Mouse (Mus musculus) left cerebral cortex, postnatal 4 days (tissue): Measurements from ENCODE around the gene Tbc1d22b. TPM values are rescaled to one million over a fixed set of nuclear protein-coding genes. Genes with fewer than 3 reads are reported as not detected.
"Not testable (repeated sequence)": the region's sequence is repeated elsewhere in the genome, so short reads cannot be mapped to it uniquely, and the experiment has no call there.

ENCODE experiments used
- DNase-seq: peaks from one replicate; pipeline ENCODE4 v3.0.0-alpha.2; 2022
- intact Hi-C: fragments of 180-260 bp; cut with DNase I; formaldehyde crosslinking; loops from one replicate; pipeline ENCODE4 v1.15.1; 2025
- total RNA-seq, 2 experiments: library from RNA; stranded (reverse); gene quantifications; 2 replicates each; pipeline ENCODE4 v1.2.3; 2021

Tbc1d22b gene
- total RNA-seq, 2 experiments from 2014 or later: 45.0 to 46.2 TPM

DNA sequence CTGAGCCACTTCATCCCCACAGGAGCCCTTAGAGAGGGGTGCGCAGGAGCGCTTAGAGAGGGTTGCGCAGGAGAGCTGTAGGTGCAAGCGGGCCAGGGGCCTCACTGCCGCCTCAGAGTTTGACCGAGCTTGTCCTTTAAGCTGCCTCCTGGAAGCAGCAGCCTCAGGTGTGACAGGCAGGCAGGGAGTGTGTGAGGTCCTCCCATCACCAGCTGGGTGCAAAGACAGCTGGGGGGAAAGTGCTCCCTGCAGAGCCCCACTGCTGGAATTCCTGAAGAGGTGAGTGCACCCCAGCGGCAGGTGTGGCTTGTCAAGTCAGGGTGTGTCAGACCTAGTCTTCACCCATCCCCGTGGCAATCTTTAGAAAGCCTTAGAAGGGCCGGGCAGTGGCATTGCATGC, 37.3 kb downstream of the Tbc1d22b start:
- intact Hi-C loops: no loop called here
- no peak for DNase-seq

DNA sequence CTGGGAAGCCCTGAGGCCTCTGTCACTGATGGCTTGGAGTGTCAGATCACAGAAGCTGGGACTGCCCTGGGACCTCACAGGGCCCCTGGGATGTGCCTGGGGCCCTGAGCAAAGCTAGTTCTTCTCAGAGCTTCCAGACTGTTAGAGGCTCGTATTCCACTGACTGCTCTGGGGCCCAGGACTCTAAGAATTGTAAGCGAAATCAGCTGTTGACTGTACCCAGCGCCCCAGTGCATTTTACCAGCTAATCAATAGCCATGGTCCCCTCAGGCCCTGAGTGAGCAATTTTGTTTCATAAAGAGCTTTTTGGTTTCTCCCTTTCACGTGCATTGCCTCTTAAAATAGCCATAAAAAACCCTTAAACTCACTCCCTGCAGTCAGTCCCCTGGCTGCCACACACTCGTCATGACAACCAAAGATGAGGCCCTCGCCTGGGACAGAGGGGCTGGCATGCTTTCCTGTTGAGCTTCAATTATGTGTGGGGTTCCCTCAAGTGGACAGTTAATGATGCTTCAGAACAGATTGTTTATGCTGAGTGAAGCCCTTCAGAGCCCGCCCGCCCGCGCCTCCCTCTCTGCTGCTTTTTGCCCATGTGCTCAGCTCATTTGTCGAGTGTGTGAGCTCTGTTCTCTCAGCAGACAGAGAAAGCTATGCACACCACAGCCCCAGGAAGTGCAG, 39.8 kb downstream of the Tbc1d22b start:
- intact Hi-C loops: no loop called here
- peak; percentile 63 for DNase-seq

DNA sequence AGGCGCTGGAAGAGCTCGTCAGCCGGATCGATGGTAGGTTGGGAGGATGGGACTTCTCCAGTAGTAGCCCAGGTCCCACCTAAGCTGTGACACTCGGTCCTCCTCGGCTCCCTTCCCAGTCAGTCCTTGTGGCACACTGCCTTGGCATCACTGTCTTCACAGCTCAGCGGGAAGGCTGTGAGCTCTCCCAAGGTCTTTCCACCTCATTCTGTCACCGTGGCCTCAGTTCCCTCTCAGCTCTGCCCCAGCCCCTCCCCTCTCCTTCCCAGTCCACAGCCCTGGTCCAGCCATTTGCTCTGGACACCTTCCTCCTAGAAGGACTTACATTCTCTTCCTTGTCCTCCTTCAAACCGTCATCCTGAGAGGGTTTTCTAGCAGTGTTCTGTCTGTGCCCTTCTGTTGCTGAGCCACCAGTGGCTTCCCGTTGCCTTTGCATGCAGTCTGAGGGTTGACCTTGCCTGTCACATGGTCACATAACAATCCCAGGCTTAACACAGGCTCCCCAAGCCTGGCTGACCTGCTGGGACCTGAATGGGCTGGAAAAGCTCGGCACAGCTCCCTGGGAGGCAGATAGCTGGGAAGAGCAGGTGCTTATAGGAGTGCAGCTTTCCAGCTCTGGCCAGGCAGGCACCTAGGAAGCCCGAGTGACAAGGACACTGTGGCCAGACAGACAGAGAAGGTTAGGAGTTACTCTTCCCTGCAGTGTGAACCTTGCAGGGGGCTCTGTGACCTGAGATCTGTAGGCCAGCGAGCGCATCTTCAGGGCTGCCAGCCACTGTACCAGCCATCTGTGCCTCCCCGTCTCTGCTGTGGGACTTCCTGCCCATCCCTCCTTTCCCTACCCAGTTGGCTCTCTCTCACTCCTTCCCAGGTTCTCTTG, 46.5 kb downstream of the Tbc1d22b start:
- no peak for DNase-seq
- intact Hi-C loops: no loop called here

DNA sequence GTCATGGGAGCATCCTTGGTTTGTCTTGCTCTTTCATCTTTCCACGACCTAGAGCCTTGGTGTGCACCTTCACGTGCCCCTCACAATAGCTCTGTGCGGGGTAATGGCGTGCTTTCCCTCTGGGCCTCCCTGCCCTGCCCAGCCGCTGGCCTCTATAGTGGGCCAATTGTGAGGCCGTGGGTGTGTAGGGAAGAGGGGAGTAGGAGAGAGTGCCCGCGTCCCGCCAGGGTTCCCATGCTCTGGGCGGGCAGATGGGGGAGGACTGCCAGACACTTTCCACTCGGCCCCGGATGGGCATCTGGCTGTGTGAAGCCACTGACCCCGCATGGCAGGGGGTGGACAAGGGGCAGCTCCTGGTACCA, 47.2 kb downstream of the Tbc1d22b start:
- DNase-seq: no peak
- intact Hi-C loops: no loop called here

DNA sequence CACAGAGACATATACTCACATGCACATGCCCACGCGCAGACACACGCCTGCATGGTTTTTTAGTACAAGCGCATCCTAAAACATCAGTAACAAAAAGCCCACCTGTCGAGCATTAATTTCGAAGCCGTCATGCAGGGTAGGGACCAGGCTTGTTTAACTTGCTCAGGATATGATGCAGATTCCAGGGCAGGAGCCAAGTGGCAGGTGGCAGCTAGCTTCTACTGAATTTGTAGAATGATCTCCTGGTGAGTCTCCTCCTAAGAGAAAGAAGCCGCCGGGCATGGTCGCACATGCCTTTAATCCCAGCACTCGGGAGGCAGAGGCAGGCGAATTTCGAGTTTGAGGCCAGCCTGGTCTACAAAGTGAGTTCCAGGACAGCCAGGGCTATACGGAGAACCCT, 49.5 kb downstream of the Tbc1d22b start:
- intact Hi-C loops: no loop called here
- no peak for DNase-seq

DNA sequence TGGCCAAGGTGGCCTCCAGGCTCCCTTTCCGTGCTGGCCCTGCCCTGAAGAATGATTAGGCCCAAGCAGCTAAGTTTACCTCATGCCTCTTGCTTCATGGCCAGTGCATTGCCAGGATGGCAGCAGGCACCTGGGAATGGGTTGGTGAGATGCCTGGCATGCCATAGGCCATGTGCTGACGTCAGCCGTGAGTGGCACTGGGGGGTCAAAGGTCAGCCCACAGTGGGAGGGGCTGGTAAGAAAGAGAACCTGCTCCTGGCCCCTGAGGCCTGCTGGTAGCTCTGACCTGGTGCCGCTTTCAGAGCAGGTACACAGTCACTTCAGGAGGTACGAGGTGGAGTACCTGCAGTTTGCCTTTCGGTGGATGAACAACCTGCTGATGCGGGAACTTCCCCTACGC, 50.0 kb downstream of the Tbc1d22b start:
- intact Hi-C loops: no loop called here
- no peak for DNase-seq

DNA sequence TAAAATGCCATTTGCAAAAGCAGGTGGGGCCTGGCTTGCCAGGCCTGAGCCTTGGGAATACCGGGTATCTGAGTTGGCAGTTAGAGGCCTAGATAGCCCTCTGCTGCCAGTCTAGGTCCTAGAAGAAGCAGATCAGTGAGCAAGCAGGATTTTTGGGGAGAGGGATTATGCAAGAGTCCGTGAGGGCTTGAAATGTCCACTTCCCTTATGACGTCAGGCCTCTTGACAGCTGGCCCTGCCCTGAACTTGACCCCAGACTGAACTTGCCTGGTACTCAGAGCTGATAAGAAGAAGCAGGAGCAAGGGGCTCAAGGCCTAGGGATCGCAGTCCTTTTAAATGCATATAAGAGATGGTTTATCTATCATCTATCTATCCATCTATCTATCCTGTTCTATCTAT, 51.8 kb downstream of the Tbc1d22b start:
- intact Hi-C loops: no loop called here
- no peak for DNase-seq

DNA sequence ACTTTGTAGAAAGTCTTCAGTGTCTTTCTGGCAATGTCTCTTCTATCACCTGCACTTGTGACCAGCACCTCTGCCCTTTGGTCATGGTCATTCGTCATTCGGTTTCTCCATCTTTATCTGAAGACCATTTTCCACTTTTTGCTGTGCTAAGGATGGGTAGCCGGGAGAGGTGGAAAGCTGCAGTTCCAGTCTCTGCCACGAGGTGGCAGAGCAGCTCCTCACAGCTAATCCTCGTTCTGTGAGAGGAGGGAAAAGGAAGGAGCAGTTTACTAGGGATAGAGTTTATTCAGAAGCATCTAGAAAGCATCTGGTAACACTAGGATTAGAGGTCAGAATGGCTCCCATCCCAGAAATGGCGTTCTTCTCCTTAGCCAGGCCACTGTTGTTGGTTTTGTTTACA, 53.7 kb downstream of the Tbc1d22b start:
- peak; percentile 85 for DNase-seq
- intact Hi-C loops: no loop called here

DNA sequence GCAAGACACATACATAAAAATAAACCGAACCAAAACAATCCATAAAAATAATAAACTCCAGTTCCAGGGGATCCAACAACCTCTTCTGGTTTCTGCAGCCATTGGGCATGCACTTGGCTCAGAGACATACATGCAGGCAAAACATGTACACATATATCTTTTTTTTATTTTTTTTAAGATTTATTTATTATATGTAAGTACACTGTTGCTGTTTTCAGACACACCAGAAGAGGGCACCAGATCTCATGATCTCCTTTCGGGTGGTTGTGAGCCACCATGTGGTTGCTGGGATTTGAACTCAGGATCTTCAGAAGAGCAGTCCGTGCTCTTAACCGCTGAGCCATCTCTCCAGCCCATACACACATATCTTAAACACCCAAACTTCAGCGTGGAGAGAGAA, 63.9 kb downstream of the Tbc1d22b start:
- not testable (repeated sequence) for DNase-seq
- intact Hi-C loops: loop anchor here (10.0 kb wide), 1 partner anchor 271 kb away; no protein-coding TSS in a partner anchor

DNA sequence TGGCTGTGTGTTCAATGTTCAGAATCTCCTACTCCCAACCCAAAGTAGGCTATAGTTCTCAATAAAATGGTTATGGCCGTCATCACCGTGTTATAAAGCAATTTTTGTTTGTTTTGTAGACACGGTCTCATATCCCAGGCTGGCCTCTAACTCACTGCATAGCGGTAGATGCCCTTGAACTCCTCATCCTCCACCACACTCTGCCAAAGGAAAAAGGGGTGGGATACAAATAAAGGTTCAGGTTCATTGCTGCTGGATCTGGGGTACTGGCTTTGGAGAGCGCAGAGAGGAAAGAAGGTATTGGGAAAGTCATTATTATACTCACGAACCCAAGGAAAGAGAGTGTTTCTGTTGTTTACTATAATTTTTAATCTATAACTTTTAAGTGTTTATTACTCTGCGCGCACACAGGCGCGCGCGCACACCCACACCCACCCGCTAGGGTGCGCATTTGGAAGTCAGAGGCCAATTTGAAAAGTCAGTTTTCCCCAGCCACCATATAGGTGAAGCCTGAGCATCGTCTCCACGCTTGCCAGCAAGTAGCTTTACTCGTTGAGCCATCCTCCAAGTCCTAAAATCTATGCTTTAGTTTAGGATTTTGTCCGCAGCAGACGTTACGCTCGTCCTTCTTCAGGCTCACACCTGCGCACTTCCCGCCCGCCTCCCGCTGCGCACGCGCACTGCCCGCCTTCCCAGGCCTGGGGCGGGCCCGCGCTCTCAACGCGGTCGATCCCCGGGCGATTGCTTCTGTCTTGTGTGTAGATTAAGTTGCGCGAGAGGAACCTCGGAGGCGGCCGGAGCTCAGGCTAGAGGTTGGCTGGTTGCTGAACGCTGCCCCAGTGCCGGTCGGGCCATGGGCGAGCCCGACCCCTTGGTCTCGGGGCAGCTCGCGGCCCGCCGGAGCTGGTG, 64.8 kb downstream of the Tbc1d22b start, which contains the start of the genes Rnf8 and Gm28043:
Gene Rnf8, plus strand, starts transcription at position 676 of the 909 bp plus-strand sequence.
Gene Gm28043, plus strand, starts transcription at position 762 of the 909 bp plus-strand sequence.
- peak; percentile 95 for DNase-seq
- intact Hi-C loops: loop anchor here (10.0 kb wide), 1 partner anchor 270 kb away; no protein-coding TSS in a partner anchor

DNA sequence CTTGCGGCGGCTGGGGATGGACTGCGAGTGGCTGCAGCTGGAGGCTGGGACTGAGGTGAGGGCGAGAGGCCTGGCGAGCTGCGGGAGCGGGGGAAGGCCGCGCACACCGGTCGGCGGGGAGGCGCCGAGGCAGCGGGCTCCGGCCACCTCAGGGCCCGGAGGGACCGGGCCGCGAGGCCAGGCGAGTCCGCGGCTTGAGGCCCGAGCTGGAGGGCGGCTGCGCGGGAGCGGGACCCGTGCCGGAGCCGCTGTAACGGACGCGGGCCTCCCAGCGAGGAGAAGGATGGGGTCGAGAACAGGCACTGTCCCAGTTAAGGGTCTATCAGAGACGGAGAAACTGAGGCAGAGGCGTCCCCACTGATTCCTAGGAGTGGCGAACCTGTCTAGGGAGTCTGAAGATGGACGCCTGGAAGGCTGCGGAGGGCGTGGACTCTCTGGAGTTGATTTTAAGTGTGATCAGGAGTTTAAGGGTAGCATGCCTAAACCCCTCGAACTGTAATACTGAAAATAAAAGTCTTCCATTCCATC, 65.5 kb downstream of the Tbc1d22b start:
- intact Hi-C loops: loop anchor here (10.0 kb wide), 1 partner anchor 270 kb away; no protein-coding TSS in a partner anchor
- no peak for DNase-seq

DNA sequence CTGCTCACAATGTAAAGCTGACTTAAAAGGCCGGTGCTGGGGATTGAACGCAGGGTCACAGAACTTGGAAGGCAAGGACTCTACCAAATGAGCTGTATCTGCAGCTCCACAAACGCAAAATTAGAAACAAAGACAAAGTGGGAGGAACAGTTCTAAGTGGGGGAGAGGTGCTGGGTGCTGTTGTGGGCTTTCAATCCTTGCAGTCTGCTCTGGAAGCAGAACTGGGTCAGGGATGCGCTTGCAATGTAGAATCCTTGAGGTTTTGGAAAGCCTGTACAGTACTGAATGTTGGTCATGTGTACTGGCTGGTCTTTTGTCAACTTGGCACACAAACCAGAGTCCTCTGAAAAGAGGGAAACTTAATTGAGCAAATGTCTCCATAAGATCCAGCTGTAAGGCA, 66.0 kb downstream of the Tbc1d22b start:
- DNase-seq: no peak
- intact Hi-C loops: loop anchor here (10.0 kb wide), 1 partner anchor 269 kb away; no protein-coding TSS in a partner anchor

DNA sequence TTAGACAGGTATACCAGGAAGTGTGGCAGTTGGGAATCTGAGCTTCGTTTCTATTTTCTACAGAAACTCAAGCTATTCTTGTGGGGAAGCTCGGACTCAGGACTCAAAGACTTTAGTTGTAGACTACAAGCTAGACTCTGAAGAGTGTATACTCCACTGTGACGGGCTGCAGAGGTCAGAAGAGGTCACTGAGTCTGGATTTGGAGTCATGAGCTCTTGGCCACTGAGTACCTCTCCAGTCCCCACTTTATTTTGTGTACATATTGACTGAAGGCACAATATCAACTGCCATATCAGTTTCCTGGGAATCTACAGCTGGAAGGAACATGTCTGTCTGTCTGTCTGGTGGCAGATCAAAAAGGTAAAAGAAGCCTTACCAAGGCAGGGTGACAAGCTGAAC, 69.6 kb downstream of the Tbc1d22b start:
- no peak for DNase-seq
- intact Hi-C loops: loop anchor here (10.0 kb wide), 1 partner anchor 266 kb away; no protein-coding TSS in a partner anchor

DNA sequence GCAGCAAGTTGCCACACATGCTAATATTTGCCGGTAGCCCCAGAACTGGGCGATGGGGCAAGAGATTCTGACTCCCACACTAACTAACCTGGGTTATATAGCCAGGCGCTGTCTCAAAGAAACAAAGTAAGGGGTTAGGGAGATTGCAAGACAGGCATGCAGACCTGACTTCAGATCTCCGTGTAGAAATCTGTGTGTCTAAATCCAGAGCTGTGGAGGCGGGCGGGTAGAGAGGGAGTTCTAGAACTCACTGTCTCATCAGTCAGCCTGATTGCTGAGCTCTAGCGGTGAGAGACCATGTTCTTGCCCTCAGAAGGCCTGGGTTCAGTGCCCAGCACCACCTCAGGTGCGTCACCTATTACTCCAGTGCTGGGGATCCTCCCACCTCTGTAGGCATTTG, 73.9 kb downstream of the Tbc1d22b start:
- DNase-seq: no peak
- intact Hi-C loops: no loop called here

DNA sequence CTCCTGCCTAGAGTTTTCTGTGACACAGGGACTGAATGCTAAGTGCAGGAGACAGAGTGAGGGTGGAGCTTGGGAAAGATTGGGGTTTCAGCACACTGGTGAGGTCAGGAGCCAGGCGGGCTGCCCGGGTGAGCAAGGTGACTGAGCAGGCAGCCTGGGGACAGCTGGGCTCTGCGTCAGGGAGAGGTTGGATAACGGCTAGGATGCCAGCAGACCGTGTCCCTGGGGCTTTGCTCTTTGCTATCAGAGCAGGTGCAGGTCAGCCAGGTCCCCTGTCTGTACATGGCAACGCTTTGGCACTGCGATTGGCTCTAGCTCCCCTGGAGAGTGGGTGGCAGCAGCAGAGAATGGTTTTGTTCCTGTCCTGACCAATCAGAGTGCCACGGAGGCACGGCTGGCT, 77.7 kb downstream of the Tbc1d22b start:
- DNase-seq: no peak
- intact Hi-C loops: no loop called here

DNA sequence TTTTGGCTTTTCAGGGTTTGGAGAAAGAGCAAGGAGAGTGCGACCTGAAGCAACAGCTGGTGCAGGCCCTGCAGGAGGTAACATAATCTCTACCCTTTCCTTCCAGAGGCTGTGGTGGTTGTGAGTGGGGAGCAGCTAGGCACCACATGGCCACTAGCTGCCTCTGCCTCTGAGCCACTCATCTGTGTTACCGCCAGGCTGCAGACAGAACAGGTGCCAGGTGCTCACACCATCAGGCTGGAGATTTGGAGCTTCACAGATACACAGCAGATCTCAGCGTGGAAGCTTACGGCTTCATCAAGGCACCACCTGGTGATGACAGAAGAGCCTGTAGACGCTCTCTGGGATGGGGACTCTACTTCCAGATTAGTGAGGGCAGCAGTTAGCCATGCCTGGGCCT, 79.4 kb downstream of the Tbc1d22b start:
- DNase-seq: no peak
- intact Hi-C loops: no loop called here

DNA sequence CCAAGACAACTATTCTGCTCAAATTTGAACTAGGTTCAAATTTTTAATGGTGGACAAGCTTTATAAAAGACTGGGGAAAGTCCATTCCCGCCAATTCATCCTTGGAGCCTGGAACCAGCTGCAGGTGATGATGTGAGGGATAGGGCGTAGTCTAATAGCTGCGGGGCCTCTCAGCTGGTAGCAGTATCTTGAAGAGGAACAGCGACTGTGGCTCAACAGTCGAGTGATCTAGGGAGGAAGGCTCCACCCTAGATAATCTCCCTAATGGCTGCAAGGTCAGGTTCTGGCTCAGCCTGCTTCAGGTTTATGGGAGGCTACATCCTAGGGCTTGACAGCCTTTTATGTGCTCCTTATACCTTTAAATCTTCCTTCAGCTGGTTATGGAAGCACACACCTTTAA, 80.0 kb downstream of the Tbc1d22b start:
- no peak for DNase-seq
- intact Hi-C loops: no loop called here

DNA sequence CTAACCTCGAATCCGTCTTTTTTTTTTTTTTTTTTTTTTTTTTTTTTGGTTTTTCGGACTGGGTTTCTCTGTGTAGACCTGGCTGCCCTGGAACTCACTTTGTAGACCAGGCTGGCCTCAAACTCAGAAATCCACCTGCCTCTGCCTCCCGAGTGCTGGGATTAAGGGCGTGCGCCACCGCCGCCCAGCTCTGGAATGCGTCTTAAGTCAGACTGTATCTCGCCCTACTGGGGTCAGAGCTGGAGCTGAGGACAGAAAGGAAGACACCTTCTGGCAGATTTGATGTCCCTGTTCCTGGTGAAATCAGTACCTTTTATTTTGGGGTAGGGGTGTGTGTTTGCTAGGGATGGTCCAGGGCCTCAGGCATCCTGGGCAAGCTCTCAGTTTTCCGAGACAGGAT, 82.7 kb downstream of the Tbc1d22b start:
- intact Hi-C loops: no loop called here
- DNase-seq: no peak

DNA sequence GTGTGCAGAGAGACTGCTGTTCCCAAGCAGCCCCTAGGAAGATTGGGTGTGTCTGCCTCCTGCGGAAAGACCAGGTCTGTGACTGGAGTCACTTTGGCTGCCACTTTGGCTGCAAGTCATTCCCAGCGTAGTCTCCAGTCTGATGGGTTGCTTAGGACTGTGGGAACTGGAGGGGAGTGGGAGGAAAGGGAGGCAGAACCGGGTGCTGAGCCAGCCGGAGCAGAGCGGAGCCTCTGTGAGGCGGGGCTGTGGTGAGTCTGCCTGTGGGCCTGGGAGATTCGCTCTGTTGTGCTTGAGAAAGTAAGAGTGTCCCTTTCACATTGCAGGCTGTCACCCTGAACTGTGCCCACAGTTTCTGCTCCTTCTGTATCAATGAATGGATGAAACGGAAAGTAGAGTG, 85.9 kb downstream of the Tbc1d22b start:
- intact Hi-C loops: no loop called here
- DNase-seq: no peak

DNA sequence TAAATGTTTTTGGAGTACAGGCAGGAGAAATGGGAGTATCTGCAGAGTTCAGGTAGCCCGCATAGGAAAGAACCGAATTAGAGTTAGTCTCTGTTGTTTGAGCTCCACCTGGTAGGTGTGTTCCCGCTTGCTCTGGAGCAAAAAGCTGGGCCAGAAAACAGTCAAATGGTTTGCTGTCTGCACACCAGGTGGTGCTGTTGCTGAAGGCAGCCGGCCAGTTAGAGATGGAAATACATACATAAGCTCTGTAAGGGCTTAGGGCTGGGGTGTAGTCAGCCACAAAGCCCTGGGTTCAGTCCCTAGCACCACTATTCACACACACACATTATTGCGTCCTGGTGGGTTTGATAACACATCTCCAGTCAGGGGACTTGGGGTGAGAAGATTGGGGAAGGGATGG, 86.5 kb downstream of the Tbc1d22b start:
- intact Hi-C loops: no loop called here
- peak; percentile 51 for DNase-seq
